Mouse (Mus musculus) ES-Bruce4 (cell line): Measurements from ENCODE around the gene Gm3727. TPM values are rescaled to one million over a fixed set of nuclear protein-coding genes. Genes with fewer than 3 reads are reported as not detected.
A peak's percentile ranks its signal among the peaks of the same experiment; 100 is the strongest.
"Not testable (repeated sequence)": the region's sequence is repeated elsewhere in the genome, so short reads cannot be mapped to it uniquely, and the experiment has no call there.

Source experiments
- H3K27ac ChIP-seq: 2 replicates; pipeline ENCODE4 v1.5.1; 2012; ENCODE audit warnings: low read length, inconsistent platforms; ENCODE audit not compliant: insufficient read depth
- H3K27me3 ChIP-seq: 2 replicates; pipeline ENCODE4 v1.6.1; 2012; ENCODE audit warnings: mild to moderate bottlenecking, low read length, inconsistent platforms; ENCODE audit not compliant: control insufficient read depth, poor library complexity, insufficient read depth, severe bottlenecking
- H3K36me3 ChIP-seq: 2 replicates; pipeline ENCODE4 v1.6.1; 2012; ENCODE audit warnings: inconsistent platforms, mild to moderate bottlenecking, low read length, moderate library complexity; ENCODE audit not compliant: control insufficient read depth, poor library complexity, insufficient read depth, severe bottlenecking
- H3K4me1 ChIP-seq: one replicate; pipeline ENCODE4 v1.8.1; 2011; ENCODE audit warnings: low read length; ENCODE audit not compliant: control insufficient read depth, insufficient read depth
- H3K4me3 ChIP-seq: 2 replicates; pipeline ENCODE4 v1.5.1; 2011; ENCODE audit warnings: low read depth, mild to moderate bottlenecking, low read length
- H3K9ac ChIP-seq: 2 replicates; pipeline ENCODE4 v1.6.1; 2012; ENCODE audit warnings: low read depth, mild to moderate bottlenecking, inconsistent platforms; ENCODE audit not compliant: poor library complexity, severe bottlenecking
- H3K9me3 ChIP-seq: replicated peaks from 2 replicates; pipeline ENCODE4 v1.6.1; 2012; ENCODE audit warnings: mild to moderate bottlenecking, low read length, inconsistent platforms; ENCODE audit not compliant: control insufficient read depth, poor library complexity, insufficient read depth, severe bottlenecking
- CTCF ChIP-seq: IDR thresholded peaks from one replicate; pipeline ENCODE4 v1.8.1; 2011; ENCODE audit warnings: low read depth, low read length
- polyA plus RNA-seq: library from polyadenylated mRNA; stranded (reverse); fragments of >200 nt; gene quantifications from 2 replicates; pipeline ENCODE4 v1.2.4, GENCODE M21; 2011; ENCODE audit warnings: low read depth; ENCODE audit not compliant: missing spikeins, insufficient read depth, insufficient read length

Gene Gm3727
- not detected in 2 replicates for polyA plus RNA-seq

- H3K4me1 ChIP-seq, H3K9ac ChIP-seq, H3K36me3 ChIP-seq, H3K27ac ChIP-seq, H3K27me3 ChIP-seq, H3K9me3 ChIP-seq, H3K4me3 ChIP-seq: not testable (repeated sequence)
Measured at GRCm38 (mm10) chr14:7264614-7265013, at the start of gene Gm3727. Gm3727 (minus strand) TSS chr14:7264714.

GRCm38 (mm10) chr14:7243498-7243897 lies 21.0 kb downstream of the Gm3727 start:
- H3K9ac ChIP-seq, H3K27ac ChIP-seq, H3K4me1 ChIP-seq, H3K4me3 ChIP-seq, H3K36me3 ChIP-seq, H3K27me3 ChIP-seq, H3K9me3 ChIP-seq: not testable (repeated sequence)
- peak; percentile 46 for TF ChIP-seq CTCF

Other genes starting within 250 kb of the Gm3727 start
- 0.36 and 0.58 TPM in 2 replicates for gene Gm10406, start 237.3 kb downstream of the Gm3727 start, polyA plus RNA-seq
- not detected in 2 replicates for gene Gm3685, start 219.7 kb downstream of the Gm3727 start, polyA plus RNA-seq
- gene Gm3696, start 164.1 kb downstream of the Gm3727 start, polyA plus RNA-seq = 2.1 and 2.8 TPM in 2 replicates
- not detected in 2 replicates for gene Gm6676, start 139.3 kb downstream of the Gm3727 start, polyA plus RNA-seq
- 2.7 and 7.0 TPM in 2 replicates for gene Gm3512, start 90.2 kb downstream of the Gm3727 start, polyA plus RNA-seq
- not detected in 2 replicates for gene Gm16434, start 70.2 kb downstream of the Gm3727 start, polyA plus RNA-seq
- gene Gm3739, start 50.3 kb upstream of the Gm3727 start, polyA plus RNA-seq = 1.5 and 2.2 TPM in 2 replicates
- not detected in 2 replicates for gene Gm5797, start 67.7 kb upstream of the Gm3727 start, polyA plus RNA-seq
- gene Gm8374, start 100.4 kb upstream of the Gm3727 start, polyA plus RNA-seq = not detected in 2 replicates
- not detected in 2 replicates for gene Gm3755, start 186.2 kb upstream of the Gm3727 start, polyA plus RNA-seq
- gene Gm3752, start 219.0 kb upstream of the Gm3727 start, polyA plus RNA-seq = 0.62 and 0.73 TPM in 2 replicates